Mouse (Mus musculus): Measurements from ENCODE around the gene Gins2. TPM values are rescaled to one million over a fixed set of nuclear protein-coding genes. Genes with fewer than 3 reads are reported as not detected.
A peak's percentile ranks its signal among the peaks of the same experiment; 100 is the strongest.

Gins2 gene
- 81.7 and 85.6 TPM in 2 replicates for polyA plus RNA-seq (2015; fragmentation: Nextera tagmentation; extraction: Ambion mirVana)

GRCm38 (mm10) chr8:120588908-120589771 lies at the start of gene Gins2:
TSS of gene Gins2 (minus strand) at chr8:120589304.
- H3K36me3 ChIP-seq = peaks cover 17% of the 10 kb centered on the region
- WGBS = under 1% methylated on average over 67 of the region's 67 CpGs
- no peaks in the 10 kb centered on the region for H3K9me3 ChIP-seq (replicated peaks)
- H3K4me3 ChIP-seq (replicated peaks) = peak within 1 kb of the TSS; percentile 75
- peaks cover 21% of the 10 kb centered on the region for H3K4me1 ChIP-seq
- H3K27ac ChIP-seq (replicated peaks) = peak within 1 kb of the TSS; percentile 73
- H3K27me3 ChIP-seq = no peaks in the 10 kb centered on the region
- peak within 1 kb of the TSS; percentile 65 for H3K9ac ChIP-seq
- ATAC-seq (ENCODE audit: insufficient number of reproducible peaks, low FRiP score, low TSS enrichment, low read depth) = peak; percentile 99
- H3K4me2 ChIP-seq (replicated peaks) = peak within 1 kb of the TSS; percentile 90

GRCm38 (mm10) chr8:120634329-120634839 lies 45.3 kb upstream of the Gins2 start:
- Histone ChIP-seq H3K9me3 (replicated peaks) (no peaks in the 10 kb centered on the region), H3K9ac (peak overlapping the region; percentile 24), H3K27ac (replicated peaks) (no peak overlapping the region), H3K4me1 (peaks cover 36% of the 10 kb centered on the region), H3K36me3 (no peaks in the 10 kb centered on the region), H3K27me3 (no peaks in the 10 kb centered on the region), H3K4me3 (replicated peaks) (peak overlapping the region; percentile 66), H3K4me2 (replicated peaks) (peak overlapping the region; percentile 99)
- peak; percentile 63 for ATAC-seq (ENCODE audit: insufficient number of reproducible peaks, low FRiP score, low TSS enrichment, low read depth)
- WGBS = under 1% methylated on average over 40 of the region's 42 CpGs

- 1% methylated on average over 44 of the region's 44 CpGs for WGBS
- Histone ChIP-seq H3K27me3 (no peaks in the 10 kb centered on the region), H3K27ac (replicated peaks) (no peak overlapping the region), H3K4me3 (replicated peaks) (peak overlapping the region; percentile 66), H3K9ac (peak overlapping the region; percentile 24), H3K36me3 (no peaks in the 10 kb centered on the region), H3K4me2 (replicated peaks) (peak overlapping the region; percentile 99), H3K9me3 (replicated peaks) (no peaks in the 10 kb centered on the region), H3K4me1 (peaks cover 36% of the 10 kb centered on the region)
- ATAC-seq (ENCODE audit: insufficient number of reproducible peaks, low FRiP score, low TSS enrichment, low read depth) = peak; percentile 20; the same call in 1 of the 2 replicates
These were observed 44.7 kb upstream of the Gins2 start for GRCm38 (mm10) chr8:120633665-120634271.

GRCm38 (mm10) chr8:120632969-120633664 lies 44.0 kb upstream of the Gins2 start:
- no peaks in the 10 kb centered on the region for H3K36me3 ChIP-seq
- H3K9me3 ChIP-seq (replicated peaks) = no peaks in the 10 kb centered on the region
- 0 out of 2 replicates have a peak overlapping the region, but pooled peaks have one; percentile 24 for H3K9ac ChIP-seq
- no peaks in the 10 kb centered on the region for H3K27me3 ChIP-seq
- peak overlapping the region; percentile 99 for H3K4me2 ChIP-seq (replicated peaks)
- H3K4me3 ChIP-seq (replicated peaks) = peak overlapping the region; percentile 66
- 28% methylated on average over 17 of the region's 17 CpGs for WGBS
- no peak for ATAC-seq (ENCODE audit: insufficient number of reproducible peaks, low FRiP score, low TSS enrichment, low read depth)
- H3K4me1 ChIP-seq = peaks cover 36% of the 10 kb centered on the region
- no peak overlapping the region for H3K27ac ChIP-seq (replicated peaks)

GRCm38 (mm10) chr8:120631441-120632375 lies 42.6 kb upstream of the Gins2 start:
- H3K27ac ChIP-seq (replicated peaks) = peak overlapping the region; percentile 51; the same call in 1 of the 2 replicates
- no peaks in the 10 kb centered on the region for H3K9me3 ChIP-seq (replicated peaks)
- no peak overlapping the region for H3K4me2 ChIP-seq (replicated peaks)
- no peak overlapping the region for H3K9ac ChIP-seq
- H3K4me3 ChIP-seq (replicated peaks) = no peak overlapping the region
- H3K27me3 ChIP-seq = no peaks in the 10 kb centered on the region
- 0 out of 2 replicates have a peak, but pooled peaks have one; percentile 21 for ATAC-seq (ENCODE audit: insufficient number of reproducible peaks, low FRiP score, low TSS enrichment, low read depth)
- WGBS = 62% methylated on average over 21 of the region's 21 CpGs
- no peaks in the 10 kb centered on the region for H3K36me3 ChIP-seq
- peaks cover 36% of the 10 kb centered on the region for H3K4me1 ChIP-seq

GRCm38 (mm10) chr8:120630848-120631247 lies 41.7 kb upstream of the Gins2 start:
- WGBS = 50% methylated on average over 6 of the region's 6 CpGs
- no peak overlapping the region for H3K4me2 ChIP-seq (replicated peaks)
- no peaks in the 10 kb centered on the region for H3K9me3 ChIP-seq (replicated peaks)
- peaks cover 36% of the 10 kb centered on the region for H3K4me1 ChIP-seq
- H3K27me3 ChIP-seq = no peaks in the 10 kb centered on the region
- H3K27ac ChIP-seq (replicated peaks) = no peak overlapping the region
- H3K9ac ChIP-seq = no peak overlapping the region
- no peak overlapping the region for H3K4me3 ChIP-seq (replicated peaks)
- no peaks in the 10 kb centered on the region for H3K36me3 ChIP-seq
- ATAC-seq (ENCODE audit: insufficient number of reproducible peaks, low FRiP score, low TSS enrichment, low read depth) = no peak

- no peak overlapping the region for H3K4me3 ChIP-seq (replicated peaks)
- H3K27ac ChIP-seq (replicated peaks) = no peak overlapping the region
- ATAC-seq (ENCODE audit: insufficient number of reproducible peaks, low FRiP score, low TSS enrichment, low read depth) = no peak
- H3K4me1 ChIP-seq = peaks cover 36% of the 10 kb centered on the region
- H3K36me3 ChIP-seq = no peaks in the 10 kb centered on the region
- 43% methylated on average over 5 of the region's 5 CpGs for WGBS
- no peaks in the 10 kb centered on the region for H3K27me3 ChIP-seq
- H3K9ac ChIP-seq = no peak overlapping the region
- H3K4me2 ChIP-seq (replicated peaks) = no peak overlapping the region
- H3K9me3 ChIP-seq (replicated peaks) = no peaks in the 10 kb centered on the region
These were observed 40.9 kb upstream of the Gins2 start for GRCm38 (mm10) chr8:120630031-120630430.

- Histone ChIP-seq H3K9me3 (replicated peaks) (no peaks in the 10 kb centered on the region), H3K36me3 (no peaks in the 10 kb centered on the region), H3K4me1 (peaks cover 12% of the 10 kb centered on the region), H3K4me3 (replicated peaks) (no peak overlapping the region), H3K4me2 (replicated peaks) (no peak overlapping the region), H3K27ac (replicated peaks) (no peak overlapping the region), H3K27me3 (no peaks in the 10 kb centered on the region), H3K9ac (no peak overlapping the region)
- WGBS = 82% methylated on average over 5 of the region's 5 CpGs
- no peak for ATAC-seq (ENCODE audit: insufficient number of reproducible peaks, low FRiP score, low TSS enrichment, low read depth)
These were observed 38.2 kb upstream of the Gins2 start for GRCm38 (mm10) chr8:120627298-120627697.

GRCm38 (mm10) chr8:120626461-120626860 lies 37.4 kb upstream of the Gins2 start:
- Histone ChIP-seq H3K4me3 (replicated peaks) (no peak overlapping the region), H3K4me1 (peaks cover 4% of the 10 kb centered on the region), H3K9me3 (replicated peaks) (no peaks in the 10 kb centered on the region), H3K36me3 (no peaks in the 10 kb centered on the region), H3K9ac (no peak overlapping the region), H3K27me3 (no peaks in the 10 kb centered on the region), H3K4me2 (replicated peaks) (no peak overlapping the region), H3K27ac (replicated peaks) (no peak overlapping the region)
- 59% methylated on average over 11 of the region's 11 CpGs for WGBS
- ATAC-seq (ENCODE audit: insufficient number of reproducible peaks, low FRiP score, low TSS enrichment, low read depth) = no peak

- H3K36me3 ChIP-seq = no peaks in the 10 kb centered on the region
- no peak overlapping the region for H3K4me3 ChIP-seq (replicated peaks)
- ATAC-seq (ENCODE audit: insufficient number of reproducible peaks, low FRiP score, low TSS enrichment, low read depth) = no peak
- H3K4me1 ChIP-seq = no peaks in the 10 kb centered on the region
- H3K27ac ChIP-seq (replicated peaks) = no peak overlapping the region
- no peak overlapping the region for H3K9ac ChIP-seq
- H3K4me2 ChIP-seq (replicated peaks) = no peak overlapping the region
- WGBS = 36% methylated on average over 2 of the region's 2 CpGs
- no peaks in the 10 kb centered on the region for H3K27me3 ChIP-seq
- no peaks in the 10 kb centered on the region for H3K9me3 ChIP-seq (replicated peaks)
These were observed 34.5 kb upstream of the Gins2 start for GRCm38 (mm10) chr8:120623608-120624007.

Measured in embryonic facial prominence, embryonic 15.5 days (tissue).